Mouse (Mus musculus): ENCODE data around the gene Tmem86b.

DNA sequence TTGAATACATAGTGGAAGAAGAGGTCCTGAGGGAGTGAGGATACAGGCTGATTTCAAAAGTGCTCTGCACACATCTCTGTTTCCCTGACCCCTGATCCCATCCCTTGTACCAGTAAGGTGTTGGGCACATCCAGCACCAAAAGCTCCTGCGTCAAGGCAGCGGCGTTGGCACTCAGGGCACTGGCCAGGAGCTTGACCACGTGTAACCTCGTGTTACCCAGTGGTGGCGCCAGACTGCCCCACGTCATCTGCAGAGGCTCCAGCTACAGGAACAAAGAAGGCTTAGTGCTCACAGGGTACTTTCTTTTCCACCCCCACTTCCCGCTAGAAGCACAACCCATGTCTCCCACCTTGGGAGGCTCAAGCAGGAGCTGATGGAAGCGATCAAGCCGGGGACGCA, 9.9 kb upstream of the Tmem86b start:
- TF ChIP-seq CHD2 (IDR thresholded peaks at IDR 0.05; ENCODE audit: low read length) (no peak), CTCF (conservative IDR thresholded peaks at IDR 0.05 in 1 of 2, IDR thresholded peaks at IDR 0.05 in 1 of 2; ENCODE audit: low read depth in 2 of 2, low read length in 2 of 2) (peak in 1 of 2 experiments; percentile 39; a peak in 2 of 4 replicates), NRF1 (IDR thresholded peaks at IDR 0.05; ENCODE audit: low read depth, low read length) (no peak), ELF1 (IDR thresholded peaks at IDR 0.05; ENCODE audit: low read depth, low read length) (no peak), MAX (IDR thresholded peaks at IDR 0.05; ENCODE audit: low read length) (no peak), MYC (IDR thresholded peaks at IDR 0.05; ENCODE audit: low read depth, low read length) (no peak), USF1 (IDR thresholded peaks at IDR 0.05; ENCODE audit: low read depth, low read length) (no peak), EP300 (IDR thresholded peaks at IDR 0.05; ENCODE audit: low read length) (no peak), TBP (conservative IDR thresholded peaks at IDR 0.05; ENCODE audit: low read depth, low read length) (no peak)

Data from CH12.LX (cell line).